Mouse (Mus musculus): ENCODE results near the gene Gm12216. TPM values are rescaled to one million over a fixed set of nuclear protein-coding genes. Genes with fewer than 3 reads are reported as not detected.
A peak's percentile ranks its signal among the peaks of the same experiment; 100 is the strongest.

Gm12216 gene
- polyA plus RNA-seq, 1 experiment from 2014 or later: 2.0 TPM

DNA sequence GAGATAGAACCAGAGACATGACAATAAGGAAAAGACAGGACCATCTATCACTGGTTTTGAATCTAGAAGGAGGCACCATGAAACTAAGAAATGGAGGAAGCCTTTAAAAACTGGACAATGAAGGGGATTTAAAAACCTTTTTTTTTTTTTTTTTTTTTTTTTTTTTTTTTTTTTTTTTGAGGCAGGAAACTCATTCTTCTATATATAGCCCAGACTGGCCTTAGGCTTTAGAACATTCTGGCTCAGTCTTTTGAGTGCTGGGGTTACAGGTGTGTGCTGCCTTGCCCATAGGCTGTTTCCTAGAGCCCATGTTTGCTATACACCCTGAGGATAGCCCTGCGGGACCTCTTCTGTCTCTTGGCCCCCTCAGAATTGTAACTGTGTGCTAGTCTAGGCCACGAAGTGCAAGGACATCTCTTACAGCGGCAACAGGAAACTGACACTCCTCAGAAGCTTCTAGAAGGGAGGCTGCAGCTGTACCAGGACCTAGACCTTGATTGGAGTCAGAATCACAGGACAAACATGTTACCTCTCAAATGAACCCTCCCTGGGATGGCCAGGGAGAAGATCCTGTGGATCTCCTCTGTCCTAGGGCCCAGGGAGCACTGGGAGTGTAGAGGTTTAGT lies 73.6 kb downstream of the Gm12216 start:
- WGBS: 71% methylated on average over 3 of the region's 3 CpGs
- Histone ChIP-seq H3K9me3 (replicated peaks; ENCODE audit: control insufficient read depth, low read length) (no peaks in the 10 kb centered on the region), H3K27ac (ENCODE audit: low read length) (0 out of 2 replicates have a peak overlapping the region, but pooled peaks have one; percentile 18), H3K4me2 (ENCODE audit: low read depth, low read length) (no peak overlapping the region), H3K36me3 (ENCODE audit: control insufficient read depth, insufficient read depth, low read length) (no peaks in the 10 kb centered on the region), H3K9ac (ENCODE audit: low read length) (peak overlapping the region; percentile 18; the same call in 1 of the 2 replicates), H3K4me1 (ENCODE audit: control insufficient read depth, insufficient read depth, low read length) (peaks cover 5% of the 10 kb centered on the region), H3K4me3 (replicated peaks; ENCODE audit: low read length) (no peak overlapping the region), H3K27me3 (ENCODE audit: control insufficient read depth, insufficient read depth, low read length) (no peaks in the 10 kb centered on the region)
- no peak for ATAC-seq (ENCODE audit: insufficient read depth, low FRiP score)

DNA sequence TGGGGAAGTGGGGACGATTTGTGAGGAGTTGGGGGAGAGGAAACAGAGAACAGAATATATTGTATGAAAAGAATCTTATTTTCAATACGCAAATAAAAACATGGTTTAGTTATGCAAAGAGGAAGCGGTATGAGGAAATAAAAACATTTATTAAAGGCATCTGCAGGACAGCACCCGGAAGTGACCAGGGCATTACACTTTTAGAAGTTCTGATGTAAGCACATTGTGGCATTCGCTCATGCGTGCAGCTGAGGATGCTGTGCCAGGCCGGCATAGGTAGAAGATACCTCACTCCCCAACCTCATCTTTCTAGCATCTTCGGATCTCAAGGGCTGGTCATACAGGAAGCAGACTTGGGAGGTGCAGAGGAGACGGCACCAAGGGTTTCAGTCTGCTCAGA lies 75.8 kb downstream of the Gm12216 start:
- H3K27ac ChIP-seq (ENCODE audit: low read length): 0 out of 2 replicates have a peak overlapping the region, but pooled peaks have one; percentile 23
- no peak overlapping the region for H3K9ac ChIP-seq (ENCODE audit: low read length)
- 83% methylated on average over 9 of the region's 9 CpGs for WGBS
- H3K27me3 ChIP-seq (ENCODE audit: control insufficient read depth, insufficient read depth, low read length): no peaks in the 10 kb centered on the region
- no peak overlapping the region for H3K4me3 ChIP-seq (replicated peaks; ENCODE audit: low read length)
- no peak overlapping the region for H3K4me2 ChIP-seq (ENCODE audit: low read depth, low read length)
- no peak for ATAC-seq (ENCODE audit: insufficient read depth, low FRiP score)
- H3K36me3 ChIP-seq (ENCODE audit: control insufficient read depth, insufficient read depth, low read length): no peaks in the 10 kb centered on the region
- H3K4me1 ChIP-seq (ENCODE audit: control insufficient read depth, insufficient read depth, low read length): peaks cover 5% of the 10 kb centered on the region
- no peaks in the 10 kb centered on the region for H3K9me3 ChIP-seq (replicated peaks; ENCODE audit: control insufficient read depth, low read length)

DNA sequence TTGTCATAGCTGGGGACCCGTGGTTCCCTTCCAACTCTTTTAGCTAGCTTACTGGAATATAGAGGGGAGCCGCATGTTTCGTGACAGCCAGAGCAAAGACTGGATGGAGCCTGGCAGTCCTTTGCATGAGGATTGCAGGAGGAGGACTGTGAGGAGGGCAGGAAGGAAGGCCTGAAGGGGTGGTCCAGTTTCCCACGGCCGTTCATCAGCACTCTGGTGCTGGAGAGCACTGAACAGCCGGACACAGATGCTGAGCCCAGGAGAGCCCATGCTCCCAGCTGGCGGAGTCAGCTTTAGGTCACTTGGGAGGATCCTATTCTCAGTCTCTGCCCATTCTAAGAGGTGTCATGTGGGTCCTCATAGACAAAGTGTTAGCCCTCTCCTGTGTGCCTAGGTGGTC lies 77.1 kb downstream of the Gm12216 start:
- Histone ChIP-seq H3K4me1 (ENCODE audit: control insufficient read depth, insufficient read depth, low read length) (peaks cover 5% of the 10 kb centered on the region), H3K36me3 (ENCODE audit: control insufficient read depth, insufficient read depth, low read length) (no peaks in the 10 kb centered on the region), H3K4me3 (replicated peaks; ENCODE audit: low read length) (no peak overlapping the region), H3K4me2 (ENCODE audit: low read depth, low read length) (no peak overlapping the region), H3K9me3 (replicated peaks; ENCODE audit: control insufficient read depth, low read length) (no peaks in the 10 kb centered on the region), H3K9ac (ENCODE audit: low read length) (no peak overlapping the region), H3K27ac (ENCODE audit: low read length) (peak overlapping the region; percentile 41), H3K27me3 (ENCODE audit: control insufficient read depth, insufficient read depth, low read length) (no peaks in the 10 kb centered on the region)
- ATAC-seq (ENCODE audit: insufficient read depth, low FRiP score): 0 out of 2 replicates have a peak, but pooled peaks have one; percentile 12
- 72% methylated on average over 7 of the region's 7 CpGs for WGBS

DNA sequence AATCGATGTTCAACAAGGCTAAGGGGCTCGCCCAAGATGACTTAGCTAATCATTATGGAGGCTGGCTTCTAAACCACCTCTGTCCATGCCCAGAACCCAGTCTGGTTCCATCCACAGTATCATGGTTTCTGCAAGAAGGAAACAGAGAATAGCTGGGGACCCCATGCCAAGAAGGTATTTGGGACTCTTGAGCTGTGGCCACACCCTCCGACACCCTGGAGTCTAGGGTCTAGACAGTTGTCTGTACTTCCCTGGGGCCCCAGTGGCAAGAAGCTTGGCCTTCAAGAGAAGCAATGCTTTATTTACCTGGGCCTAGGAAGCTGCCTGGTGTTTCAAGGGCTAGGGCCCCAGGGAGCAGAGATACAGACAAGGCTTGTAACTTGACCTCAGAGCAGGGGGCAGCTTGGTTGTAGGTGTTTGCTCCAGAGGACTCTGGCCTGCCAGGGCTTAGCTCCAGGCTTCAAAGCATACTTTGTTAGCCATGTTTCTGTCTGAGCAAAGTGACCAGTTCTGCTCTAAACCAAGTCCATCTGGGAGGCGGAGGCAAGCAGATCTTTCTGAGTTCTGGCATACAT lies 77.8 kb downstream of the Gm12216 start:
- Histone ChIP-seq H3K4me1 (ENCODE audit: control insufficient read depth, insufficient read depth, low read length) (peaks cover 5% of the 10 kb centered on the region), H3K36me3 (ENCODE audit: control insufficient read depth, insufficient read depth, low read length) (peaks cover 4% of the 10 kb centered on the region; the same call in 1 of the 2 replicates), H3K27ac (ENCODE audit: low read length) (peak overlapping the region; percentile 41), H3K9ac (ENCODE audit: low read length) (no peak overlapping the region), H3K9me3 (replicated peaks; ENCODE audit: control insufficient read depth, low read length) (no peaks in the 10 kb centered on the region), H3K4me3 (replicated peaks; ENCODE audit: low read length) (no peak overlapping the region), H3K27me3 (ENCODE audit: control insufficient read depth, insufficient read depth, low read length) (no peaks in the 10 kb centered on the region), H3K4me2 (ENCODE audit: low read depth, low read length) (no peak overlapping the region)
- WGBS: 88% methylated on average over 4 of the region's 4 CpGs
- no peak for ATAC-seq (ENCODE audit: insufficient read depth, low FRiP score)

DNA sequence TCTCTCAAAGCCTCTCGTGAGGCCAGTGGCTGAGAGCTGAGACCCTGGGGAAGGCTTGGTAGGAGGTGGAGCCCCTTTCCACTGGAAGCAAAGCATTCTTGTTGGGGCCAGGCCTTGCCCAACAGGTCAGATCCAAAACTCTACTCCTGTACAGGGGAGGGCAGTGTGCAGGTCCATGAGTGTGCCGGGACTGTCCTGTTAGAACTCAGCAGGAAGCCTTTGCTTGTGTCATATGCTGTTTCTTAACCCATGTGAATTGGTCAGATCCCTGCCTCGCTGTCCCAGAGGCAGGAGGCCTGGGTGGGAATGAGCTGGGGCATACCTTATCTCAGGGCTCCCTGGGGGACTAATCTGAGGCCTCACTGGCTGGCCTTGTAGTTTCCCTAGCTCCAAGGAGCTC lies 78.8 kb downstream of the Gm12216 start:
- no peak overlapping the region for H3K4me2 ChIP-seq (ENCODE audit: low read depth, low read length)
- no peak overlapping the region for H3K9ac ChIP-seq (ENCODE audit: low read length)
- no peak for ATAC-seq (ENCODE audit: insufficient read depth, low FRiP score)
- no peak overlapping the region for H3K4me3 ChIP-seq (replicated peaks; ENCODE audit: low read length)
- H3K36me3 ChIP-seq (ENCODE audit: control insufficient read depth, insufficient read depth, low read length): peaks cover 6% of the 10 kb centered on the region; the same call in 1 of the 2 replicates
- H3K27me3 ChIP-seq (ENCODE audit: control insufficient read depth, insufficient read depth, low read length): no peaks in the 10 kb centered on the region
- 73% methylated on average over 3 of the region's 3 CpGs for WGBS
- H3K4me1 ChIP-seq (ENCODE audit: control insufficient read depth, insufficient read depth, low read length): peaks cover 5% of the 10 kb centered on the region
- no peaks in the 10 kb centered on the region for H3K9me3 ChIP-seq (replicated peaks; ENCODE audit: control insufficient read depth, low read length)
- H3K27ac ChIP-seq (ENCODE audit: low read length): no peak overlapping the region

DNA sequence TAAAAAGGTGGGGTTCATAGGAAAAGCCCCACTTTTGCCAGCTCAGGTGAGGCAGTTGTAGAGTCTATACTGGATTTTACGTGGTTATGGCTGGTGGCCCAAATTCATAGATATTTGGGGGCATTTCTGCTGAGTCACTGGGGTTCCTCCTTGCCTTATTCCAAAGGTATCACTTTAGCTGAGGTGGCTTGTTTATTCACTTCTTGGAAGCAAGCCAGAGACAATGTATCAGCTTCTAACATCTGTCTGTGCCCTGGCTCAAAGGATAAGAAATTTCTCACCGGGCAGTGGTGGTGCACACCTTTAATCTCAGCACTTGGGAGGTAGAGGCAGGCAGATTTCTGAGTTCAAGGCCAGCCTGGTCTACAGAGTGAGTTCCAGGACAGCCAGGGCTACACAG lies 79.2 kb downstream of the Gm12216 start:
- no peak for ATAC-seq (ENCODE audit: insufficient read depth, low FRiP score)

DNA sequence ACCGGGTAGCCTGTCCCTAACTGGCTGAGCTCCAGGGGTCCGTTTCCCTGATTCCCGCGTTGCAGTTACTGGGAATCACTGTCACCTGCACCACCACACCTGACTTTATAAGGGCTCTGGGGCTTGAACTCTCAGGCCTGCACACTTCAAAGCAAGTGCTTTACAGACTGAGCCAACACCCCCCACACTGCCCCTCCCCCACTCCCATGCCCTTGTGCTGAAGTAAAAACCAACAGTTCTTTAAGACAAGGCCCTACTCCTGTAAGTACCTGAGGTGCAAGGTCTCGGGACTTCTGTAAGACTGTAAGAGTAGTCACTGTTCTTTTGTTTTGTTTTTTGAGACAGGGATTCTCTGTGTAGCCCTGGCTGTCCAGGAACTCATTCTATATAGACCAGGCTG lies 80.6 kb downstream of the Gm12216 start:
- Histone ChIP-seq H3K9me3 (replicated peaks; ENCODE audit: control insufficient read depth, low read length) (no peaks in the 10 kb centered on the region), H3K4me3 (replicated peaks; ENCODE audit: low read length) (no peak overlapping the region), H3K4me1 (ENCODE audit: control insufficient read depth, insufficient read depth, low read length) (peaks cover 5% of the 10 kb centered on the region), H3K4me2 (ENCODE audit: low read depth, low read length) (no peak overlapping the region), H3K9ac (ENCODE audit: low read length) (no peak overlapping the region), H3K27ac (ENCODE audit: low read length) (no peak overlapping the region), H3K36me3 (ENCODE audit: control insufficient read depth, insufficient read depth, low read length) (peaks cover 6% of the 10 kb centered on the region; the same call in 1 of the 2 replicates), H3K27me3 (ENCODE audit: control insufficient read depth, insufficient read depth, low read length) (no peaks in the 10 kb centered on the region)
- 78% methylated on average over 5 of the region's 5 CpGs for WGBS
- ATAC-seq (ENCODE audit: insufficient read depth, low FRiP score): no peak

More for the DNA sequence above, 79.2 kb downstream of the Gm12216 start:
- no peak overlapping the region for H3K9ac ChIP-seq (ENCODE audit: low read length)
- peaks cover 5% of the 10 kb centered on the region for H3K4me1 ChIP-seq (ENCODE audit: control insufficient read depth, insufficient read depth, low read length)
- no peak overlapping the region for H3K27ac ChIP-seq (ENCODE audit: low read length)
- peaks cover 6% of the 10 kb centered on the region; the same call in 1 of the 2 replicates for H3K36me3 ChIP-seq (ENCODE audit: control insufficient read depth, insufficient read depth, low read length)
- H3K4me3 ChIP-seq (replicated peaks; ENCODE audit: low read length): no peak overlapping the region
- 54% methylated on average over 2 of the region's 2 CpGs for WGBS
- no peaks in the 10 kb centered on the region for H3K27me3 ChIP-seq (ENCODE audit: control insufficient read depth, insufficient read depth, low read length)
- H3K9me3 ChIP-seq (replicated peaks; ENCODE audit: control insufficient read depth, low read length): no peaks in the 10 kb centered on the region
- no peak overlapping the region for H3K4me2 ChIP-seq (ENCODE audit: low read depth, low read length)

DNA sequence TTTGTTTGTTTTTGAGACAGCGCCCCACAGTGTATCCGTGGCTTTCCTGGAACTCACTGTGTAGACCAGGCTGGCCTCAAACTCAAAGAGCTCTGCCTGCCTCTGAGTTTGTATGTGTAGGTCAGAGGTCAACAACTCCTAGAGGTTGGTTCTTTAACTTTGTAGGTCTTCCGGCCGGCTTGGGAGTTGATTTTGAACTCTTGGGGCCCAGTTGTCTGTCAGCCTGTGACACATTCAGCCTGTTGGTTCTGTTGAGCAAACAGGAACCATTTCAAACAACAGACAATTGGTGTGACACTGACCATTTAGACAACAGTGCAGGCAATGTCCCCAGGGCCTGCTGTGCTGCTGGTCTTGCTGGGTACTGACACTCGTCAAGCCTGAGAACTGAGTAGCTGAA lies 81.3 kb downstream of the Gm12216 start:
- Histone ChIP-seq H3K9me3 (replicated peaks; ENCODE audit: control insufficient read depth, low read length) (no peaks in the 10 kb centered on the region), H3K36me3 (ENCODE audit: control insufficient read depth, insufficient read depth, low read length) (peaks cover 6% of the 10 kb centered on the region; the same call in 1 of the 2 replicates), H3K4me3 (replicated peaks; ENCODE audit: low read length) (no peak overlapping the region), H3K4me2 (ENCODE audit: low read depth, low read length) (no peak overlapping the region), H3K27me3 (ENCODE audit: control insufficient read depth, insufficient read depth, low read length) (no peaks in the 10 kb centered on the region), H3K27ac (ENCODE audit: low read length) (no peak overlapping the region), H3K4me1 (ENCODE audit: control insufficient read depth, insufficient read depth, low read length) (peaks cover 5% of the 10 kb centered on the region; the same call in 1 of the 2 replicates), H3K9ac (ENCODE audit: low read length) (no peak overlapping the region)
- ATAC-seq (ENCODE audit: insufficient read depth, low FRiP score): no peak
- 69% methylated on average over 5 of the region's 5 CpGs for WGBS

DNA sequence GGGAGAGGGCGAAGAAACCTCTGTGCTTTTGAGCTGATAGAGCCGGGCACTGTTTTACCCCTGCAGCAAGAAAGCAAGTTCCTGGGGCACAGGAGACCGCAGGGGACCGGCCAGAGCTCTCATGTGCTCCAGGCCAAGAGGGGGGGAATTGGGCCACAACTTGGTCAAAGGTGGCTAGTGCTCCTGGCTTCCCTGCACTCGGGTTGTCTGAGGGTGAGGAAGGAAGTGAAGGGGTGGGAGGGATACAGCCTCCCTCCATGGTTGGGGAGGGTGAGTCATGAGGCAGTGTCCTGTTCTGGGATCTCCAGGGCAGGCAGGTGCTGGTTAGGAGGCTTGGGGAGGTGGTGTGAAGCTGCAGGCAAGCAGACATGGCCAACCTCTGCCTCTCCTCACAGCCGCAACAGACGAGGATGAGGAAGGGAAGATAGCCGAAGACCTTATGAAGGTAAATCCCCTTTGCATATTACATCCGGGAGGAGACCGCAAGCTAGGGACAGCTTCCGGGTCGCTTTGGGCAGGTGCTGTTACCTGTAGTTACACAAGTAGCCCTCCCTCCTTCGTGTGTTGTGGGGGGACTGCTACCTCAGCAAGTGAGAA lies 84.3 kb downstream of the Gm12216 start:
- Histone ChIP-seq H3K27ac (ENCODE audit: low read length) (no peak overlapping the region), H3K4me1 (ENCODE audit: control insufficient read depth, insufficient read depth, low read length) (peaks cover 10% of the 10 kb centered on the region), H3K4me2 (ENCODE audit: low read depth, low read length) (no peak overlapping the region), H3K4me3 (replicated peaks; ENCODE audit: low read length) (no peak overlapping the region), H3K9me3 (replicated peaks; ENCODE audit: control insufficient read depth, low read length) (no peaks in the 10 kb centered on the region), H3K36me3 (ENCODE audit: control insufficient read depth, insufficient read depth, low read length) (peaks cover 6% of the 10 kb centered on the region; the same call in 1 of the 2 replicates), H3K9ac (ENCODE audit: low read length) (no peak overlapping the region), H3K27me3 (ENCODE audit: control insufficient read depth, insufficient read depth, low read length) (no peaks in the 10 kb centered on the region)
- 89% methylated on average over 13 of the region's 13 CpGs for WGBS
- no peak for ATAC-seq (ENCODE audit: insufficient read depth, low FRiP score)
